Mouse (Mus musculus): ENCODE measurements at regions not wholly inside any gene's neighbourhood (a gene's known extent, or its start where the extent isn't known, plus 50 kb on each side); places are given as distances from the start of the nearest gene placed in this dataset.
A peak's percentile ranks its signal among the peaks of the same experiment; 100 is the strongest.
"Not testable (repeated sequence)": the region's sequence is repeated elsewhere in the genome, so short reads cannot be mapped to it uniquely, and the experiment has no call there.

DNA sequence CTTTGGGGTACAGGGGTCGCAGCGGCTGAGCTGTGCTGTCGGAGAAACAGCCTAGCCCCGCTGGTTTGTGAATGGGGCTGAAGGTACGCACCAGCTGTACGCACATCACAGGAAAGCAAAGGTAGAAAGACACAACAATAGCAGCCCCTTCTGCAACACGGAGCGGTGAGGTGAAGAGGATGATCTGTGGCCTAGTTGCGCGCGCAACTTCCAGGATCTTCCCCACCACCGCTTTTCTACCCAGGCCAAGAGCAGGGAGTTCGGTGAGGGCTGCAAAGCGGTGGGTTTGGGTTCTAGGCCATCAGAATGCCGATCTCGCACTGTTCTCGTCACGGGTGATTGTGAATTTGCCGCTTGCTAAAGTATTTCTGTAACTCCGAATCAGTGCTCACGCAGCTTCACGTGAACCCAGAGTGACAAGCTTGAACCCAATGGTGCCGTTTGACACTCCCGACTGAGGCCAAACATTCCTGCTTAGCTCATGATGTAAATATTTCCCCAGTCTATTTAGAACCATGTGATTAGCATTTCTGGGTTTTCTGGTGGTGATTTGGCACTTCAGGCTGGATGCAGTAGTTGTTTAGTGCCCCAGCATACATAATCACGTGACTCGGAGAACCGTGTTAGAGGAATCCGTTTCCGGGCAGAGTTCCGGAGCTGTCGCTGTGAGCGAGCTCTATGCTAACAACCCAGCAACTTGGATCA, 54.7 kb downstream of the Cryaa start:
- DNase-seq = no peak

- DNase-seq = peak in 1 of 2 experiments; percentile 41
Observed at GRCm38 (mm10) chr17:31734521-31734920, 56.9 kb downstream of the Cryaa start.

- no peak for DNase-seq
Observed at GRCm38 (mm10) chr17:31736716-31737115, 59.1 kb downstream of the Cryaa start.

DNA sequence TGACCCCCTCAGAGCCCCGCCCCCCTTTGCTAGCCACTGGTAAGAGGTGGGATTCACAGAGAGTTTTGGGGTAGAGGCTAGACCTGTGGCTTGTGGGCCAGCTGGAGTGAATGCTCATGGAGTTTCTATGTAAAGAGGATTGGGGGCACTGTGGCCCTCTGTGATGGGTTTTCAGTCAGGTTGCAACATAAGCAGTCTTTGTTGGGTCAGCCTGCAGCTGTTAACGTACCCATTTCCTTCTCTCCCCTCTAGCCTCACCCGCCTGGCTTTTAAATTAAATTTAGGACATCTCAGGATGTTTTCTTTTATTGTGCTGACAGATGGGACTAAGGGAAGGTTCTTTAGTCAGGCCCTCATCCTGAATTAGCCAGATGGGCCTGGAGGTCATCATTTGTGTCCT, 60.6 kb downstream of the Cryaa start:
- no peak for DNase-seq

GRCm38 (mm10) chr17:31739586-31739985, 62.0 kb downstream of the Cryaa start:
- DNase-seq = no peak

DNA sequence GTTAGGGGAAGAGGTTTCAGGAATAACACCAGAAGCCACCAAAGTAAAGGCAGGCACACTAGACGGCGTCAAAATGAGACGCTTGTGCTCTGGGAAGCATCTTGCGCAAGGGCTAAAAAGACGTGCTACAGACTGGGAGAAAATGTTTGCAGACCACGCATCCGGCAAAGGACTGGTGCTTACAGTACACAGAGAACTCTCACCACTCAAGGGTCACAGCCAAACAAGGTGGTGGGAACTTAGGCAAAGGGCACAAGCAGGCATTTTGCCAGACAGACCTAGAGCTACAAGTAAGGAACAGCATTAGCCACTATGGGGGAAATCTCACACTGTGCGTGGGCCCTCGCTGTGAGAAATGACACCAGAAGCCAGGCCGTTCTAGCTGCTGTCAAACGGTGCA, 62.5 kb downstream of the Cryaa start:
- no peak for DNase-seq

DNA sequence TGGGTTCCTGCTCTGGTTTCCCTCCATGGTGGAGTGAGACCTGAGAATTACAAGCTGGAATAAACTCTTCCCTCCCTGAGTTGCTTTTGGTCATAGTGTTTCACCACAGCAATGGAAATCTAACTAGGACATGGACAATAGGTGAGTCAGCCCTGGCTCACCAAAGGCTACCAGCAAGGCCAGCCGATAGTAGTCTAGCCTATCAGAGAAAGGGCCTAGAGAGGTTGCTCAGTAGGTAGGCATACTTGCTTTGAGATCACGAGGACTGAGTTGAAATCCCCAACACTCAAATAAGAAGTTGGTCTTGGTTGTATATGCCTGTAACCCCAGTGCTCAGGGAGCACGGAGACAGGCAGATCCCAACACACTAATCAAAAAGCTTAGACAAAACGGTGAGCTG, 66.0 kb downstream of the Cryaa start:
- DNase-seq = no peak

DNA sequence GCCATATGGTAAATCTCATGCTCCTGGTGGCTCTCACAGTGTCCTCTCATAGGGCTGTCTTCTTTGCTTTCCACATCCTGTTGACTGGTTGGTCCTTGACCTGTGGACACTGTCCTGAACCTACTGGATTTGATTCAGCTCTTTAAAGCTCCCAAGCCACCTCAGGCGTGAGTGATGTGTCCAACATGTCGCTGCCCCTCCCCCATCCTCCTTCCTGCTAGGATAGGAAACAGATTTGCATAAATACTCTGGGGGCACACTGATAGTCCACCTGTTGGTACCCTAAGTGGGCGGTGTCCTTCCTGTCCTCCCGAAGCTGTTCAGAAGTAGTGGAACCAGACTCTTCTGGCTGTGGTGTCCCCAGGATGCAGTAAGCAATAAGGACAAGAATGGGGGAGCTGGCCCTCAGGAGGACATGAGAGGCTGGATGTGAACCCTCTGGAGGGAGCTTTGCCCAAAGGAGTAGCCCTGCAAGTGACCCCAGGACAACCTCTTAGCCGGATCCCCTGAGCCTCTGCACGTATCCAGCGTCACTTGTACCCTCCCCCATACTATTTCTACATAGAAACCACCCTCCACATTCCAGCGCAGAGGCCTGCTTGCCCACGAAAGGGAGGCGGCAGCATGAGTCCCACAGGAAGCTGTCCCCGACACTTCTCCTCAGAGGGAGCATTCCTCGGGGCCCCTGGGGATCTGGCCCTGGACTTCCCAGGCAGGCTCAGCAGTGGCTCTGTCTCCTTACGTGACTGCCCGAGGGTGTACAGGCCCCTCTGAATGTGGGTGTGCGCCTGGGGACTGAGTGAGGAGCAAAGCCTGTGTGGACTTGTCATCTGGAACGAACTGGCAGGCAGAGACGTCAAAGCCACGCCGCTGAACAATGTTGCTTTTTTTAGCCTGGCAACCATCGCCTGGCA, 68.8 kb downstream of the Cryaa start:
- DNase-seq = peak; percentile 72 to 75

- DNase-seq = no peak
Observed at GRCm38 (mm10) chr17:31747563-31747962, 70.0 kb downstream of the Cryaa start.

- no peak for DNase-seq
Observed at GRCm38 (mm10) chr17:31748158-31748557, 70.6 kb downstream of the Cryaa start.

GRCm38 (mm10) chr17:31748971-31749370, 71.4 kb downstream of the Cryaa start:
- DNase-seq = no peak

DNA sequence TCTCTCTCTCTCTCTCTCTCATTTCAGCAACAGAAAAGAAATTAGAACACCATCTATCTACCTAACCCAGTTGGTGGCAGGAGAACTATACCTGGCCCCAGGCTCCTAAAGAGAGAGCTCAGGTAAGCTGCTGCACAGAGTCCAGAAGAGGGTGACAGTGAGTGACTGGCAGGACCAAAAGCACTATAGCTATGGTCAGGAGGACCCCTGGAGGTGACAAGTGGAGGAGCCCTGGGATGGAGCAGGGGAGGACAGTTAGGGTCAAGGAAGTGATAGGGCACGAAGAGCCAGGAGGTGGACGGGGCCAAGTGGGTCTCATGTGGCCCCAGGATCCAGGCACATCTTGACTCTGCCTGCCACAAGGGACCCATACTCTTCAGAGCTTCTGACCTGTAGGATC, 73.7 kb downstream of the Cryaa start:
- peak; percentile 56 to 59 for DNase-seq

DNA sequence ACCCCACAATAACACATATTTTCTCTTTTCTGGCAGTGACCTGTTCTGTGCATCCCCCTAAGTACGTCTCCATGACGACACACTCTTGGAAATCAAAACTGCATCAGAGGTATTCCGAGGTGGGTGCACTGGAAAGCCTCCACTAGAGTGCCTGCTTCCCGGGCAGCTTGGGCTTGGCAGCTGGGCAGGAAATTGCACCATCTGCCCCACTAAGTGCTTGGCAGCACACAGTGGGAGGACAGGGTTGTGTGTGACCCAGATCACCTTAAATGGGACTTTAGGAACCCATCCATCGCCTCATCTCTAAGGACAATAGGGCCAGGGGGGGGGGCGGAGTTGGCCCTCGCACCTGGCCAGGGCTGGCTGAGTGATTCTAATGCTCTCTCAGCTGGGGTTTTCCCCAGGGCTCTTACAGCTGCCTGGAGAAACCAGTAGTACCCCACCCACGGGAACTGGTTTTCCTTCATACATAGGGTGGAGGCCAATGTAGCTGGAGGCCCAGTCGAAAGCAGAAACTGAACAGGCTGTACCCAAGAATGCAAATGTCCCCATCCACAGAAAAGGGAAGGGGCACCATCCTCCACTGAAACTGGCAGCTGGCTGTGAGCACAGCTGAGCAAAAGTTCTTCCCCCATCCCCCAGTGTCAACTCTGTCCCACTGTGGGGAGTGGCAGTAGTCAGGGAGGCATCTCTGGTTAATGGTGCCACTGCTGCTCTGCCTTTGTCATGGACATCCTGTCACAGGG, 75.7 kb downstream of the Cryaa start:
- DNase-seq = peak; percentile 62 to 77

DNA sequence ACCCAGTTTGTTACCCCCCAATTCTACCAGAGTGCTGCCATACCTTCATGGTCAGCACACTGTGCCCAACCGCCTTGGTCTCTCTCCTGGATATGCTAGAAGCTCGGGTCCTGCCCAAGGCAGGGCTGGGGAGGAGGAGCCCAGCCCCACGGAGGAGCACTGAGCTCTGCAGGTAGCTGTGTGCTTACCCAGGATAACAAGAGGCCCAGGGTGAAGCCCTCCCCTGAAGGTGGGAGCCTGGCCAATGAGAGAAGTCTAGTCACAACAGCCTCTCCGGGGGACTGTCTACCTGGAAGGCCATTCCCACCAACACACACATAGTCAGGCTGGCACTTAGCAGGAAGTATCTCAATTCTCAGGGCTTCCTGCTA, 76.2 kb downstream of the Cryaa start:
- DNase-seq = no peak

DNA sequence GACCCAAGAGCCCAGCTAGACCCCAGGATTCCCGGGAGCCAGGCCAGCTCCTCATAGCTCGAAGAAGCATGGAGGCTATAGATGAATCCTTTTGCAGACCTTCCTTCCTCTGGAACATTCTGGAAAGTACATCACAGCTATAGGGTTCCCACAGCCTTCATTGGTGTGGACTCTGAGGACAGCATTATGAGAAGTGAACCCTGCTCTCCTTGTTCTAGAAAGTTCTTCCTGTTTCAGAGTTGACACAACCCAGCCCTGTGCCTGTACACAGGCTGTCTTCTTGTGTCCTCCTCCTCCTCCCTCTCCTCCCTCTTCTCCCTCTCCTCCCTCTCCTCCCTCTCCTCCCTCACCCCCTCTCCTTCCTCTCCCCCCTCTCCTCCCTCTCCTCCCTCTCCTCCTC, 82.9 kb downstream of the Cryaa start:
- no peak for DNase-seq

GRCm38 (mm10) chr17:31763078-31763477, 85.5 kb downstream of the Cryaa start:
- DNase-seq = no peak

DNA sequence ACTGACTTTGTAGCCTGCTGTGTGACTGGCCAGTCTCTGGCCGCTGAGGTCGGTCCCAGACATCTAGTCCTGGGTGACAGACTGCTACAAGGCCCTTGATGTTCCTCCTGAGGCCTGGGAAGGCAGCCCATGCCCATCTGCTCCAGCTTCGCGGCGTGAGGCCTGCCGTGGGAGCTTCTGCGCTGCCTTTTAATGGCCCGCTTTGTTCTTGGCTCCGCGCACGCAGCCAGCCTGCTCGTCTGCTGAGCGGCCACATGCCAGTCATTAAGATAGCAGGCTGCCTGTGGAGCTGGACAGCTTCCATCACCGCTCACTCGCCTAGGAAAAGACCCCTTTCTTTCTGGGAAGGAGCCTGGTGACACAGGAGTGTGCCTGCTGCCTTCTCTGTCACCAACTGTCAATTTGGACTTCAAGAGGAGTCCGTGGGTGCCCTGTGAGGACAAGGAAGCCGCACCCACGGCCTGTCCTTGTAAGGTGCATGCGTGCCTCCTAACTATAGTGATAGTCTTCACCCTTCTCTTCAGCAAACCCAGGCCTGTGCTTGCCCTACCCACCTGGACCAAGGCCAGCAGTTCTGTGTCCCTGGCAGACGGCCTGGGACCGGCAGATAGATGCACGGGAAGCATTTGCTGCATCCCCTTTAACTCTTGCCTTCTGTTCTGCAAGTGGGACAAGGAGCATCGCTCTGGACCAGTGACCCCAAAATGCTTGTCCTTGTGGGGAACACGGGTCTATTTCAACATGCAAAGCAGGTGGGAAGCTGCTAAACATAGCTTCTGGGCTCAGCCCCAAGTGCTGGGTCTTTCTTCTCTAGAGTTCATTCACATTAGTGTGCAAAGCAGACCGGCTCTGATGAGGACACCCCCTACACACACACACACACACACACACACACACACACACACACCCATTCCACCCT, 88.6 kb downstream of the Sik1 start:
- DNase-seq = no peak

DNA sequence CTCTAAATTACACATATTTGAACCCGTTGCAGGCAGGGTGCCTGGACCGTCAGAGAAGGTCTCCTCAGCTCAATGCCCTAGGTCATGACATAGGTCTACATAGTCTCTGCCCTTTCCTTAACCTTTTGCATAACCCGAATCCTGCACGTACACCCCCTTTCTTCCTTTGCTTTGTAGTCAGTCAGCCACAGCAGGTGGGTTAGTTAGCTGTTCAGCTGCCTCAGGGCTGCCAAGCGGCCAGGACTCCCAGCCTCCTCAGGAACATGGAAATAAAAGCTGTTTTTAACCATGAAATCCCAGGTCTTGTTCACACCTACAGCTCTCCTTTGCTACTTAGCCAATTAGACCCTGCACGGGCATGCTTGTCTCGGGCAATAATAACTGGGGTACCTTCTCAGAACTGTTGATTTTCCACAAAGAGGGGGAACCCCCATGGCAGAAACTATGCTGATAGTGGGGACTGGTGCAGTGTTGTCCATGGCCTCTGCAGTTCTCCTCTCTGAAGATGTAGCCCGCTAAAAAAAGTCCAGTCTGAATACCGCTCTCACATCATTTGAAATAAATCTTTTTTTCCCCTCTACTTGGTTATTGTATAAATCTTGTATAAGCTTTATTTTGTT, 83.3 kb downstream of the Sik1 start:
- DNase-seq = no peak

DNA sequence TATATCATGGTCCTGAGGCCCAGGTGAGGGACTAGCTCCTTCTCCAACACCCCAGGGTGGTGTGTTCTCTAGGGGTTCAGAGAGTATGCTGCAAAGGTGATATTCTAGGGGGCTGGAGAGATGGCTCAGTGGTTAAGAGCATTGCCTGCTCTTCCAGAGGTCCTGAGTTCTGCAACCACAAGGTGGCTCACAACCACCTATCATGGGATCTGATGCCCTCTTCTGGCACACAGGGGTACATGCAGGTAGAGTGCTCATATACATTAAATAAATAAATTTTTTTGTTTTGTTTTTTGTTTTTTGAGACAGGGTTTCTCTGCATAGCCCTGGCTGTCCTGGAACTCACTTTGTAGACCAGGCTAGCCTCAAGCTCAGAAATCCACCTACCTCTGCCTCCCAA, 81.7 kb downstream of the Sik1 start:
- not testable (repeated sequence) for DNase-seq

- no peak for DNase-seq
Observed at GRCm38 (mm10) chr17:31775037-31775436, 80.6 kb downstream of the Sik1 start.

- DNase-seq = no peak
Observed at GRCm38 (mm10) chr17:31775966-31776365, 79.6 kb downstream of the Sik1 start.

All from spleen, adult 18-20 months (tissue).